Mouse (Mus musculus) cortical plate, adult 2 months (tissue): ENCODE results near the gene Ckmt2. TPM values are rescaled to one million over a fixed set of nuclear protein-coding genes. Genes with fewer than 3 reads are reported as not detected.

Source experiments
- H3K27ac ChIP-seq: fragments of 200-500 bp; 2 replicates; pipeline ENCODE4 v1.5.1; 2012; ENCODE audit warnings: low read length, control low read depth, inconsistent platforms; ENCODE audit not compliant: insufficient read depth
- H3K4me1 ChIP-seq: fragments of 200-500 bp; 2 replicates; pipeline ENCODE4 v1.6.1; 2011; ENCODE audit warnings: low read length; ENCODE audit not compliant: control insufficient read depth, insufficient read depth
- H3K4me3 ChIP-seq: fragments of 200-500 bp; 2 replicates; pipeline ENCODE4 v1.5.1; 2011; ENCODE audit warnings: mild to moderate bottlenecking, low read length, control low read depth; ENCODE audit not compliant: insufficient read depth
- CTCF ChIP-seq: fragments of 200-500 bp; IDR thresholded peaks from 2 replicates; pipeline ENCODE4 v1.5.1; 2011; ENCODE audit warnings: mild to moderate bottlenecking, control low read depth, low read length; ENCODE audit not compliant: insufficient read depth; ENCODE audit errors: extremely low read depth
- POLR2A ChIP-seq: fragments of 200-500 bp; IDR thresholded peaks from 2 replicates; pipeline ENCODE4 v1.6.1; 2011; ENCODE audit warnings: mild to moderate bottlenecking, low read length, control low read depth; ENCODE audit not compliant: insufficient read depth; ENCODE audit errors: extremely low read depth
- polyA plus RNA-seq: library from polyadenylated mRNA; depleted of rRNA; stranded (reverse); fragments of >200 nt; gene quantifications from 2 replicates; pipeline ENCODE4 v1.2.3, GENCODE M21; 2012

Ckmt2 gene
- polyA plus RNA-seq, 1 experiment, result not detected

DNA sequence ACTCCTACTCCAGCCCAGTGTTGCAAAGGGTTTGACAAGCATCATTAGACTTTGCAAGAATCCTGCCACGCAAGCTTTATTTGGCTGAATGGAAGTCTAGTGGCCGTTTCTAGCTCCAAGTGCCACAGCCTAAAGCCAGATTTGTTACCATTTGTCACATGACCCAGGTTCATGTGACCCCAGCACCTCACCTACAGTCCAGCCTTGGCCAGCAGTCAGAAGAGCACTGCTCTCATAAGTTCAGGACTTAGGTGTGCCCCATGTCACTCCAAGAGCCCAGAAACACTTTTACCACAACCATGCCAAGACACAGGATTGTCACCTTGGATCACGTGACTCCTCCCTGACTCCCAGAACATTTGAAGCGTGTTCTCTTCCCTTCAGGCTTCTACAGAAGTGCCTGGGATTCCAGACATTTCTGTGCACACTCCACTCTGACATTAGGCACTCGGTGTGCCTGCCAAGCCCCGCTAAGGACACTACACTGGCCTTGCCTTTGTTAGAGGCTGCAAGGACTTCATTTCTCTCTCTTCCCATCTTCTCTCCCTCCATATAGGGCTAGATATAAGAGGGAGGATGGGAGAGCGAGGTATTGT, 2.9 kb downstream of the Ckmt2 start:
- no peak overlapping the region for H3K4me3 ChIP-seq
- H3K4me1 ChIP-seq, result peaks cover 5% of the 10 kb centered on the region; the same call in 1 of the 2 replicates
- TF ChIP-seq CTCF (no peak), POLR2A (no peak)
- no peak overlapping the region for H3K27ac ChIP-seq

- no peak for TF ChIP-seq POLR2A
- no peaks in the 10 kb centered on the region for H3K4me1 ChIP-seq
- H3K4me3 ChIP-seq, result no peak overlapping the region
- H3K27ac ChIP-seq, result no peak overlapping the region
Observed at GRCm38 (mm10) chr13:91868577-91868976, 8.1 kb downstream of the Ckmt2 start.

- Histone ChIP-seq H3K4me3 (no peak overlapping the region), H3K27ac (no peak overlapping the region), H3K4me1 (no peaks in the 10 kb centered on the region)
- TF ChIP-seq CTCF, result peak; percentile 40
- TF ChIP-seq POLR2A, result no peak
Observed at GRCm38 (mm10) chr13:91858835-91859234, 17.9 kb downstream of the Ckmt2 start.

DNA sequence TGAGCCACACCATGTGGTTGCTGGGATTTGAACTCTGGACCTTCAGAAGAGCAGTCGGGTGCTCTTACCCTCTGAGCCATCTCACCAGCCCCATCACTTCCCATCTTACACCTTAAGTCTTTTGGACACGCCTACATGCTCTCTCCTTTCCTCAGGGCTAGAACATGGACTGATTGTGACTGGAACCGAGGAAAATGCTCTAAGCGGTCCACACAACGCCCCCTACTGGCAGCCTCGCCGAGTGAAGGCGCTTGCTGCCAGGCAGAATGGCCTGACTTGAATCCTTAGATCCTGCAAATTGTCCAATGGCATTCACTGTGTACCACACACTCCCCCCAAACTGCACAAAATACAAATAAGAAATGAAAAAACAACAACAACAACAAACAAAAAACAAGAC, 19.3 kb downstream of the Ckmt2 start:
- no peaks in the 10 kb centered on the region for H3K4me1 ChIP-seq
- no peak overlapping the region for H3K27ac ChIP-seq
- H3K4me3 ChIP-seq, result no peak overlapping the region
- TF ChIP-seq CTCF (no peak), POLR2A (no peak)

DNA sequence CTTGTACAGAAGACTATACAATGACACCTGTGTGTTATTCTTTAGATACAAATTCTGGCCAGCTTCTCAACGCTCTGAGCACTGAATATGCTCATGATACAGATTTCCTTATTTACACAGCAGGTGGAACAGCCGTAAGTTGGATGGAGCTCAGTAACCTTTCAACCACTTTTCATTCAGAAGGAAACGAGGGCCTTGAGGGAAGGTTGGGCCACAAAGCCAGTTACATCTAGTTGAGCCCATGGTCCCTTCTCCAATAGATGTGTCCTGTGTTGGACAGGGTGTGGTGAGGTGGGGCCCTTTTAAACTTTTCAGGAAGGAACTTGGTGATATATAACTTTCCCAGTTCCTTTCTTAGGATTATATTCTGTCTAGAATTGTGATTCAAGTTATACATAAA, 22.3 kb downstream of the Ckmt2 start:
- no peaks in the 10 kb centered on the region for H3K4me1 ChIP-seq
- H3K4me3 ChIP-seq, result no peak overlapping the region
- H3K27ac ChIP-seq, result no peak overlapping the region
- TF ChIP-seq POLR2A (no peak), CTCF (no peak)

GRCm38 (mm10) chr13:91827876-91828275, 48.8 kb downstream of the Ckmt2 start:
- H3K4me3 ChIP-seq, result no peak overlapping the region
- H3K27ac ChIP-seq, result no peak overlapping the region
- no peaks in the 10 kb centered on the region for H3K4me1 ChIP-seq
- TF ChIP-seq CTCF (no peak), POLR2A (no peak)

DNA sequence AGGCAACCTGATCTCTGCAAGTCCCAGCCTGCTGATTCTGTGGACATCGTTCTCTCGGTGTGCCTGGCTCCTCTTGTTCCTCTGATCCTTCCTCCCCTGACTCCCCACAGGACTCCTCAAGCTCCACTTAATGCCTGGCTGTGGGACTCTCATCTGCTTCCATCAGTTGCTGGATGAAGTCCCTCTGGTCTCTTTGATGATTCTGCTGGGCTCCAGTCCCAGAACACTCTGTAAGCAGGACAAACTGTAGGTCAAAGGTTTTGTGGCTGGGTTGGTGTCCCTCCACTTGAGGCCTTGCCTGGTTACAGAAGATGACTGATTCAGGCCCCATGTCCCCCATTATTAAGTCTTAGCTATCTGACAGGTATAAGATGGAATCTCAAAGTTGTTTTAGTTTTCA, 50.6 kb downstream of the Ckmt2 start:
- no peak overlapping the region for H3K27ac ChIP-seq
- TF ChIP-seq POLR2A, result no peak
- TF ChIP-seq CTCF, result no peak
- H3K4me3 ChIP-seq, result no peak overlapping the region
- H3K4me1 ChIP-seq, result no peaks in the 10 kb centered on the region

- no peak overlapping the region for H3K27ac ChIP-seq
- TF ChIP-seq CTCF (no peak), POLR2A (no peak)
- no peaks in the 10 kb centered on the region for H3K4me1 ChIP-seq
- H3K4me3 ChIP-seq, result no peak overlapping the region
Observed at GRCm38 (mm10) chr13:91824845-91825550, 51.7 kb downstream of the Ckmt2 start.

DNA sequence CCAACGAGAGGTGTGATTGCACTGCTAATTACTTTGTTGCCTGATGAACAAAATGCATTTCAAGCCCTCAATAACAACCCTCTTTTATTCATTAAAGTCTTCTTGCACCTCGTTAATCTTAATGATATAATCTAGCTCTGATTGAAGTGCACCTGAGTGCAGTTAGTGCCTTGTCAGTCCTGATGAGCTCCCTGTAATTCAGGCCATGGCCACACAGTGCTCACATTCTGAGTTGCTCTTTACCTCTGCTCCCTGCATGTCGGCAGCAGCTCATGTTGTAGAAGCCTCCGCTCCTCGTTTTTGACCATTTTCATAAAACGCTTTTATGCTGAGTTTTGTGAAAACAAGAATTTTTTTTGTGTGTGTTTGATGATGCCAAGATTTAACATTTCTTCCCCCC, 53.0 kb downstream of the Ckmt2 start:
- no peak for TF ChIP-seq POLR2A
- no peak for TF ChIP-seq CTCF
- no peaks in the 10 kb centered on the region for H3K4me1 ChIP-seq
- H3K27ac ChIP-seq, result no peak overlapping the region
- H3K4me3 ChIP-seq, result no peak overlapping the region

DNA sequence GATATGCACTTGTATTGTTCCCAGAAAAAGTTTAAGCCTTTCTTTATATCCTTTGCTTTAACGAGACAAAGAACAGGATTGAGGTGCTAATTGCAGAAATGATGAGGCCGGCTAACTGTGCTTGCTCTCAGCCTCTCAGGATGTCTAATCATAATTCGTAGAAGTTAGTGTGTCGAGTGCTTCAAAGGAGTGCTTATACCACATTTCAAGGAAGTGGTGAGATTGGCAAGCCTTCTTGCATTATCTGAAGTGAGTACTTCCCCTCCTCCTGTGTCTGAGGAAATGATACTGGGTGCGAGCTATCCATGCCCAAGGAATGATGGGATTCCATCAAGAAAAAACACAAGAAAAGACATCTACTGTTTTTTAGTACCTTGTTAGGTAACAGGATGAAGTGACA, 62.0 kb downstream of the Ckmt2 start:
- TF ChIP-seq POLR2A, result no peak
- no peak for TF ChIP-seq CTCF
- Histone ChIP-seq H3K27ac (no peak overlapping the region), H3K4me3 (no peak overlapping the region), H3K4me1 (no peaks in the 10 kb centered on the region)

- TF ChIP-seq CTCF (no peak), POLR2A (no peak)
- Histone ChIP-seq H3K27ac (no peak overlapping the region), H3K4me3 (no peak overlapping the region), H3K4me1 (no peaks in the 10 kb centered on the region)
Observed at GRCm38 (mm10) chr13:91809476-91809875, 67.2 kb downstream of the Ckmt2 start.
